Mouse (Mus musculus) erythroblast, embryonic 14.5 days (primary cell): ENCODE data around the gene Acot2.
"Not testable (repeated sequence)": the region's sequence is repeated elsewhere in the genome, so short reads cannot be mapped to it uniquely, and the experiment has no call there.

ENCODE experiments used
- GATA1 ChIP-seq: IDR thresholded peaks from 2 replicates; pipeline ENCODE4 v1.6.1; 2012; ENCODE audit warnings: low read length, inconsistent platforms, mixed read lengths
- TAL1 ChIP-seq: IDR thresholded peaks from 3 replicates; pipeline ENCODE4 v1.6.1; 2012; ENCODE audit warnings: low read length, inconsistent platforms, mixed read lengths

DNA sequence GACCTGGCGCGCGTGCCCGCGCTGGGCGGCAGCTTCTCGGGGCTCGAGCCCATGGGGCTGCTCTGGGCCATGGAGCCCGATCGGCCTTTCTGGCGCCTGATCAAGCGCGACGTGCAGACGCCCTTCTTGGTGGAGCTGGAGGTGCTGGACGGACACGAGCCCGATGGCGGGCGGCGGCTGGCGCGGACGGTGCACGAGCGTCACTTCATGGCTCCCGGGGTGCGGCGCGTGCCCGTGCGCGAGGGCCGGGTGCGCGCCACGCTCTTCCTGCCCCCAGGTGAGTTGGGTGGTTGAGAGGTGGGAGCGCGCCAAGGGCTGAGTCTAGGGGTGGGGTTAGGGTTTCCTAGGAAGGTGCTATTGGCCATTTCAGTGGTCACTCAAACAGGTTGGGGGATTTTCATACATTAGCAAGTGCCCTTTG is 51.0 kb downstream of the Acot2 start, which contains the start of gene Gm49366:
- not testable (repeated sequence) for TF ChIP-seq TAL1, GATA1
